Mouse (Mus musculus) stomach, embryonic 15.5 days (tissue): ENCODE data around the gene Rin2. TPM values are rescaled to one million over a fixed set of nuclear protein-coding genes. Genes with fewer than 3 reads are reported as not detected.

Experiments used
- ATAC-seq: fragments of 200-750 bp; cut with Nextera tagmentation; 2 replicates; pipeline ENCODE4 v1.8.0; 2017; ENCODE audit warnings: low read depth, moderate number of reproducible peaks, moderate TSS enrichment; ENCODE audit not compliant: insufficient read depth, low FRiP score
- H3K27ac ChIP-seq: fragments of 300-500 bp; sonication (generic); 2 replicates; pipeline ENCODE4 v1.5.1; 2015; ENCODE audit warnings: mild to moderate bottlenecking, inconsistent platforms
- H3K27me3 ChIP-seq: fragments of 300-500 bp; sonication (generic); replicated peaks from 2 replicates; pipeline ENCODE4 v1.6.1; 2015; ENCODE audit warnings: inconsistent platforms
- H3K36me3 ChIP-seq: fragments of 300-500 bp; sonication (generic); 2 replicates; pipeline ENCODE4 v1.6.1; 2015; ENCODE audit warnings: inconsistent platforms
- H3K4me1 ChIP-seq: fragments of 300-500 bp; sonication (generic); 2 replicates; pipeline ENCODE4 v1.6.1; 2015; ENCODE audit warnings: inconsistent platforms
- H3K4me2 ChIP-seq: fragments of 300-500 bp; sonication (generic); 2 replicates; pipeline ENCODE4 v1.6.1; 2015; ENCODE audit warnings: mild to moderate bottlenecking, inconsistent platforms
- H3K4me3 ChIP-seq: fragments of 300-500 bp; sonication (generic); replicated peaks from 2 replicates; pipeline ENCODE4 v1.5.1; 2015; ENCODE audit warnings: inconsistent platforms
- H3K9ac ChIP-seq: fragments of 300-500 bp; sonication (generic); 2 replicates; pipeline ENCODE4 v1.6.1; 2015; ENCODE audit warnings: inconsistent platforms
- H3K9me3 ChIP-seq: fragments of 300-500 bp; sonication (generic); 2 replicates; pipeline ENCODE4 v1.6.1; 2016; ENCODE audit warnings: inconsistent platforms
- WGBS: fragments of 180-500 bp; shearing (Covaris S2); methylation state at CpG from one replicate; pipeline ENCODE4 v1.1.7; 2015; 5-methylcytosine and 5-hydroxymethylcytosine counted together
- polyA plus RNA-seq: library from polyadenylated mRNA; unstranded; fragments of >200 nt; fragmentation: Nextera tagmentation; extraction: Ambion mirVana; gene quantifications from 2 replicates; pipeline ENCODE4 v1.2.1, GENCODE M21; 2015

The Rin2 gene
- polyA plus RNA-seq, 1 experiment from 2014 or later, result 32.8 TPM

GRCm38 (mm10) chr2:145802626-145803025 is 127.6 kb downstream of the Rin2 start:
- H3K9ac ChIP-seq, result no peak overlapping the region
- H3K4me1 ChIP-seq, result no peaks in the 10 kb centered on the region
- 81% methylated on average over 2 of the region's 2 CpGs for WGBS
- ATAC-seq, result no peak
- no peak overlapping the region for H3K27ac ChIP-seq
- no peak overlapping the region for H3K4me2 ChIP-seq
- H3K4me3 ChIP-seq, result no peak overlapping the region
- H3K27me3 ChIP-seq, result no peaks in the 10 kb centered on the region
- peaks cover 9% of the 10 kb centered on the region for H3K36me3 ChIP-seq
- H3K9me3 ChIP-seq, result no peaks in the 10 kb centered on the region

GRCm38 (mm10) chr2:145803822-145804342 is 128.9 kb downstream of the Rin2 start:
- no peak; the same call in 1 of the 2 replicates for ATAC-seq
- no peak overlapping the region for H3K27ac ChIP-seq
- H3K36me3 ChIP-seq, result peaks cover 9% of the 10 kb centered on the region; the same call in 1 of the 2 replicates
- no peaks in the 10 kb centered on the region for H3K4me1 ChIP-seq
- H3K27me3 ChIP-seq, result no peaks in the 10 kb centered on the region
- WGBS, result 85% methylated on average over 10 of the region's 10 CpGs
- no peaks in the 10 kb centered on the region for H3K9me3 ChIP-seq
- H3K4me2 ChIP-seq, result no peak overlapping the region
- no peak overlapping the region for H3K4me3 ChIP-seq
- no peak overlapping the region for H3K9ac ChIP-seq

DNA sequence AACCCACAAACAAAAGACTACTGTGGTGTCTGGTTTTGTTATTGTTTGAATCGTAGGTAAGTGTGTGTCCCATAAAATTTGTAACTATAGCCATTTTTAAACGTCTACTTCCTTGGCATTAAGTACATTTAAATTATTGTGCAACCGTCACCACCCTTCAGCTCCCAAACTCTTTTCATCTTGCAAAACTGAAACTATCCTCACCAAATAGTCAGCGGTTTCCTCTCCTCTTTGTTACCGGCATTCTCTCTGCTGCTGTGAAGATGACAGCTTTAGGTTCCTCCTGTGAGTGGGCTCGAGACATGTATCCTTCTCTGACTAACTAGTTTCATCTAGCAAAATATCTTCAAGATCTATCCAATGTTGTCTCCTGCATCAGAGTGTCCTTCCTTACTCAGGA is 129.5 kb downstream of the Rin2 start:
- ATAC-seq, result no peak
- no peaks in the 10 kb centered on the region for H3K9me3 ChIP-seq
- H3K36me3 ChIP-seq, result peaks cover 9% of the 10 kb centered on the region; the same call in 1 of the 2 replicates
- no peak overlapping the region for H3K4me2 ChIP-seq
- H3K4me1 ChIP-seq, result no peaks in the 10 kb centered on the region
- no peaks in the 10 kb centered on the region for H3K27me3 ChIP-seq
- H3K27ac ChIP-seq, result no peak overlapping the region
- WGBS, result 87% methylated on average over 6 of the region's 6 CpGs
- H3K4me3 ChIP-seq, result no peak overlapping the region
- no peak overlapping the region for H3K9ac ChIP-seq

- Histone ChIP-seq H3K4me2 (no peak overlapping the region), H3K4me1 (no peaks in the 10 kb centered on the region), H3K9me3 (no peaks in the 10 kb centered on the region), H3K9ac (no peak overlapping the region), H3K4me3 (no peak overlapping the region), H3K36me3 (peaks cover 7% of the 10 kb centered on the region; the same call in 1 of the 2 replicates), H3K27ac (no peak overlapping the region), H3K27me3 (no peaks in the 10 kb centered on the region)
- 72% methylated on average over 2 of the region's 2 CpGs for WGBS
- no peak for ATAC-seq
These were observed 132.3 kb downstream of the Rin2 start for GRCm38 (mm10) chr2:145807276-145807675.

- Histone ChIP-seq H3K4me2 (no peak overlapping the region), H3K27me3 (no peaks in the 10 kb centered on the region)
- WGBS, result 82% methylated on average over 2 of the region's 2 CpGs
These were observed 133.2 kb downstream of the Rin2 start for GRCm38 (mm10) chr2:145808251-145808650.

GRCm38 (mm10) chr2:145808667-145809066 is 133.7 kb downstream of the Rin2 start:
- no peaks in the 10 kb centered on the region for H3K9me3 ChIP-seq
- 85% methylated on average over 6 of the region's 6 CpGs for whole genome bisulfite sequencing

More at GRCm38 (mm10) chr2:145808251-145808650, 133.2 kb downstream of the Rin2 start:
- no peak overlapping the region for H3K9ac ChIP-seq
- no peaks in the 10 kb centered on the region for H3K9me3 ChIP-seq
- H3K27ac ChIP-seq, result no peak overlapping the region
- H3K4me3 ChIP-seq, result no peak overlapping the region
- 0 out of 2 replicates have a peak, but pooled peaks cover 3% of the 10 kb centered on the region for H3K36me3 ChIP-seq
- ATAC-seq, result no peak
- no peaks in the 10 kb centered on the region for H3K4me1 ChIP-seq

GRCm38 (mm10) chr2:145810676-145811075 is 135.7 kb downstream of the Rin2 start:
- ATAC-seq, result no peak
- Histone ChIP-seq H3K4me2 (no peak overlapping the region), H3K4me1 (no peaks in the 10 kb centered on the region), H3K27me3 (no peaks in the 10 kb centered on the region), H3K36me3 (no peaks in the 10 kb centered on the region), H3K27ac (no peak overlapping the region), H3K9ac (no peak overlapping the region), H3K4me3 (no peak overlapping the region), H3K9me3 (no peaks in the 10 kb centered on the region)
- WGBS, result 54% methylated on average over 5 of the region's 5 CpGs

More at GRCm38 (mm10) chr2:145808667-145809066, 133.7 kb downstream of the Rin2 start:
- ATAC-seq, result no peak
- Histone ChIP-seq H3K9ac (no peak overlapping the region), H3K4me2 (no peak overlapping the region), H3K4me1 (no peaks in the 10 kb centered on the region), H3K4me3 (no peak overlapping the region), H3K36me3 (0 out of 2 replicates have a peak, but pooled peaks cover 2% of the 10 kb centered on the region), H3K27me3 (no peaks in the 10 kb centered on the region), H3K27ac (no peak overlapping the region)

GRCm38 (mm10) chr2:145812818-145813217 is 137.8 kb downstream of the Rin2 start:
- ATAC-seq, result no peak
- H3K36me3 ChIP-seq, result no peaks in the 10 kb centered on the region
- H3K4me2 ChIP-seq, result no peak overlapping the region

DNA sequence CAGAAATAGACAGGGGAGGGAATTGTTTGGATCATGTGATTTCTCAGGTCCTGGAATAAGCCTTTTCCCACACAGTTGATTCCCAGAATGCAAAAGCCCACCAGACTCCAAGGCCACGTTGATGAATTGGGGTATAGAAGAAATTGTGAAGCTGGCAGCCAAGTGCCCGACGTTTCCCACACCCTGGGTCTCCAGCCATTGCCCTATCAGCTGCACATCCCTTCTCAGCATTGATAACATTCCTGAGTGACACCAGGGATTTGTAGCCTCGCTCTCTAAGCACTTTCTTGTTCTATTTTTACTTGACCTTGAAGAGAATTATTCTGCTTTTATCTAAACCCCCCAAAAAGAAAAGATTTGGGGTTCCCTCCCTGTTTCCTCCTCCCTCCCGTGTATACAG is 142.2 kb downstream of the Rin2 start:
- Histone ChIP-seq H3K36me3 (no peaks in the 10 kb centered on the region), H3K27ac (no peak overlapping the region), H3K4me3 (no peak overlapping the region), H3K27me3 (no peaks in the 10 kb centered on the region), H3K4me2 (no peak overlapping the region), H3K4me1 (no peaks in the 10 kb centered on the region), H3K9me3 (no peaks in the 10 kb centered on the region), H3K9ac (no peak overlapping the region)
- no peak for ATAC-seq
- 60% methylated on average over 5 of the region's 5 CpGs for WGBS

More at GRCm38 (mm10) chr2:145812818-145813217, 137.8 kb downstream of the Rin2 start:
- Histone ChIP-seq H3K9me3 (no peaks in the 10 kb centered on the region), H3K27me3 (no peaks in the 10 kb centered on the region), H3K4me3 (no peak overlapping the region), H3K4me1 (no peaks in the 10 kb centered on the region), H3K27ac (no peak overlapping the region), H3K9ac (no peak overlapping the region)
- 78% methylated on average over 1 of the region's 1 CpGs for WGBS

DNA sequence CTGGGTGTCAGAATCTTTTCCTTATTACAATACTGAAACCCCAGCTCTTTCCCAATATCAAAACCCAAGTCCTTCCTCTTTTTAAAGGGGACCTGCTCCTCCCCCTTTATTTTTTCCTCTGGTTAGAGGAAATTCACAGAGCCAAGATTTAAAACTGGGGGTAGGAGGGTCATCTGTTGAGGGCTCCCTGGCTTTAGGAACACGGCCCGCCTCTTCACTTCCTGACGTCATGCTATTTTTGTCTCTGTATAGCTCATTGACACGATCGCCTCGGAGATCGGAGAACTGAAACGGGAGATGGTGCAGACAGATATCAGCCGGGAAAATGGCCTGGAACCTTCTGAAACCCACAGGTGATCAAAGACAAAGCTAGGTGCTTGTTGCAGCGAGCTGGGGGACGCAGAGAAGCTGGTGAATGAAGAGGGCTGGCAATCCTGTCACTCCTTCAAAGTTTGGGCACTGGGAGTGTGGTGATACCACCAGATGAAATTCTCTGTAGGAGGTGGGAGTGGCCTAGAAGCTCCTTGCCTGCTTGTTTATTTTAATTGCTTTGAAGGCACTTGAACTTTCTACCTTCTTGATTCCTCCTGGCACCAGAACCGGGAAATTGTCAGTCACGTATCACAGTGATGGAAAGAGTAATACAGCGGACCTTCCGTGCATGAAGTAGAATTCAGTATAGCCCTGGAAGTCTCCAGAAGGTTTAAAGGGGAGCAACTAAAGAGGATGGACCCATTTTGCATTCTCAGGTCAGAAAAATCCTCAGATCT is 147.2 kb downstream of the Rin2 start:
- no peak overlapping the region; the same call in 1 of the 2 replicates for H3K4me2 ChIP-seq
- H3K4me1 ChIP-seq, result no peaks in the 10 kb centered on the region
- 76% methylated on average over 15 of the region's 15 CpGs for WGBS
- no peaks in the 10 kb centered on the region for H3K27me3 ChIP-seq
- no peak for ATAC-seq
- H3K9me3 ChIP-seq, result no peaks in the 10 kb centered on the region
- H3K4me3 ChIP-seq, result no peak overlapping the region; the same call in 1 of the 2 replicates
- peak overlapping the region; percentile 54; the same call in 1 of the 2 replicates for H3K27ac ChIP-seq
- H3K36me3 ChIP-seq, result 0 out of 2 replicates have a peak, but pooled peaks cover 2% of the 10 kb centered on the region
- no peak overlapping the region for H3K9ac ChIP-seq

- WGBS, result 66% methylated on average over 3 of the region's 3 CpGs
- no peak overlapping the region for H3K9ac ChIP-seq
- ATAC-seq, result peak; percentile 82
- H3K36me3 ChIP-seq, result 0 out of 2 replicates have a peak, but pooled peaks cover 2% of the 10 kb centered on the region
- no peak overlapping the region; the same call in 1 of the 2 replicates for H3K4me2 ChIP-seq
- H3K4me3 ChIP-seq, result no peak overlapping the region
- H3K4me1 ChIP-seq, result no peaks in the 10 kb centered on the region
- H3K27ac ChIP-seq, result peak overlapping the region; percentile 54; the same call in 1 of the 2 replicates
- H3K9me3 ChIP-seq, result no peaks in the 10 kb centered on the region
- no peaks in the 10 kb centered on the region for H3K27me3 ChIP-seq
These were observed 148.0 kb downstream of the Rin2 start for GRCm38 (mm10) chr2:145822783-145823729.
